Mouse (Mus musculus): Measurements from ENCODE around the gene Rfc1. TPM values are rescaled to one million over a fixed set of nuclear protein-coding genes. Genes with fewer than 3 reads are reported as not detected.
"Not testable (repeated sequence)": the region's sequence is repeated elsewhere in the genome, so short reads cannot be mapped to it uniquely, and the experiment has no call there.

The Rfc1 gene
- polyA plus RNA-seq, 1 experiment from 2014 or later, result 72.1 TPM

DNA sequence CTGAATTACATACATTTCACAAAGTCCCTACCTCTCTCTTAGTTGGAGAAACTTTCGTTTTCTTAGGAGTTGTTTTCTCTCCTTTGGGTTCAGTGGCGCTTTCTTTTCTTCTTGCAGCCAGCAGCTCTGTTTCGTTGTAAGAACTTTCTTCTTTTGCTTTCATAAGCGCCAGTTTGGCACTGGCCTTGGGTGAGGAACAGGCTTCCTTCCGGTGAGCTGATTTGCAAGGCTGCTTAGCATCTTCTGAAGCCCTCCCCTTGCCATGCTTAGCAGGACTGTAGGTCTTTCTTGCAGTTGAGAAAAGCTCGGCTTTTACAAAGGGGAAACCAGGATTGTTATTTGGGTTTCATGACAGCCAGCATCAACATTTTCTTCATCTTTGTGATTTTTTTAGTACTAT lies 41.8 kb downstream of the Rfc1 start:
- H3K4me1 ChIP-seq (ENCODE audit: control insufficient read depth, insufficient read depth, low read length), result peaks cover under 1% of the 10 kb centered on the region; the same call in 1 of the 2 replicates

DNA sequence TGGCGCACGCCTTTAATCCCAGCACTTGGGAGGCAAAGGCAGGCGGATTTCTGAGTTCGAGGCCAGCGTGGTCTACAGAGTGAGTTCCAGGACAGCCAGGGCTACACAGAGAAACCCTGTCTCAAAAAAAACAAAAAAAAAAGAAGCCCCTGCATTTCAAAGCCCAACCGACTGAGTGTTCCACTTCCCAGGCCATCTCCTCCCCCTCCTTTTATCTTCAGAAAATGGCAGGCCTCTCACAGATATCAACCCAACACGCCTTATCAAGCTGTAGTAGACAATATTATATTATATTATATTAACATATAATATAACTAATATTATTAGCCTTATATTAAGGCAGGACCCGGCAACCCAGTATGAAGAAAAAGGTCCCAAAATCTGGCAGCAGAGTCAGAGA lies 46.5 kb downstream of the Rfc1 start:
- H3K4me2 ChIP-seq; ATAC-seq (replicated peaks; ENCODE audit: insufficient number of reproducible peaks, low FRiP score, low TSS enrichment); H3K27ac ChIP-seq (ENCODE audit: low read depth, low read length); H3K4me1 ChIP-seq (ENCODE audit: control insufficient read depth, insufficient read depth, low read length); H3K27me3 ChIP-seq (ENCODE audit: control insufficient read depth, insufficient read depth, low read length); H3K9me3 ChIP-seq (replicated peaks; ENCODE audit: control insufficient read depth, low read length); H3K4me3 ChIP-seq (ENCODE audit: low read depth, low read length); H3K9ac ChIP-seq (ENCODE audit: low read depth, low read length): not testable (repeated sequence)
- WGBS (ENCODE audit: insufficient replicate concordance), result 81% methylated on average over 8 of the region's 8 CpGs
- H3K36me3 ChIP-seq (ENCODE audit: control insufficient read depth, insufficient read depth, low read length), result peaks cover 25% of the 10 kb centered on the region

More for the DNA sequence above, 41.8 kb downstream of the Rfc1 start:
- H3K27me3 ChIP-seq (ENCODE audit: control insufficient read depth, insufficient read depth, low read length), result no peaks in the 10 kb centered on the region
- WGBS (ENCODE audit: insufficient replicate concordance), result 85% methylated on average over 6 of the region's 6 CpGs
- H3K27ac ChIP-seq (ENCODE audit: low read depth, low read length), result no peak overlapping the region
- no peak for ATAC-seq (replicated peaks; ENCODE audit: insufficient number of reproducible peaks, low FRiP score, low TSS enrichment)
- no peaks in the 10 kb centered on the region for H3K9me3 ChIP-seq (replicated peaks; ENCODE audit: control insufficient read depth, low read length)
- H3K36me3 ChIP-seq (ENCODE audit: control insufficient read depth, insufficient read depth, low read length), result peaks cover 14% of the 10 kb centered on the region
- H3K9ac ChIP-seq (ENCODE audit: low read depth, low read length), result no peak overlapping the region
- no peak overlapping the region for H3K4me2 ChIP-seq
- H3K4me3 ChIP-seq (ENCODE audit: low read depth, low read length), result no peak overlapping the region

DNA sequence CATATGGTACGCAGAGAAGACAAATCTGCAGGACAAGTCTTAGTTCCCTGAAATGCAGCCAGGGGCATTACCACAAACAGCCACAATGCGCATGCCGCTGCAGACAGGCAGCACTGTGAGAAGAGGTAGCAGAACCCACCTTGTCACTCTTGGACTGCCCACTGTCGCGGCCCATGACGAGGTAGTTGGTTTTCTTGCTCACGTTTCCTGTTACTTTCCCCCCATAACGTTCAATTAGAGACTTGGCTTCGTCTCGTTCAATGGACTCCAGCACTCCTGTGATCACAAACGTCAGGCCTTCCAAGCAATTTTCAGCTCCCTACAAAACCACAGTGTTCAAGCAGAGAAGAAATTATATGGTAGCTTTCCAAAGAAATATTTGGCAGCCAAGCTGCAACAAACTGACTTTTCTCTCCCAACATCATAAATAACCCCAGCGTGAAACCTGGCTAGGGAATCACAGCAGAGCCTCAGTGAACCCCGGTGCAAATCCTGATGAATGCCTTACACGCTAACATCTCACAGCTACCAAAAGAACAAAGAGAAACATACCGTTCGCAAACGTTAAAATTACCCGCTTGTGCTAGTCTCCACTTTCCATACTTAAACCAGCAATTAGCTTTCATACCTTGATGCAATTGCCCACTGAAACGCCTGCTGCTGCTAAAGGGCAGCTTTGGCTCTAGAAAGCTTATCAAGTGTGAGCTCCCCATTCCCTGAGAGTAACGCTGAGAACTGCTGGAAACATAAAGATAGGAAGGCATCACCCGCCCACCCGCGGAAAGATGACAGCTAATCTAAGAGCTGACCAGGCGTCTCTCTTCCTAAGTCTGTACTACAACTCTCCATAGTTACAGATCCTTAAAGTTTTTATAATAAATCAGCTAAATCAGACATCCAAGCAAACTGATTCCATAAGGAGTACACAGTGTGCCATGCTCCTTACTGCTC lies 47.4 kb downstream of the Rfc1 start:
- 78% methylated on average over 24 of the region's 24 CpGs for WGBS (ENCODE audit: insufficient replicate concordance)
- ATAC-seq (replicated peaks; ENCODE audit: insufficient number of reproducible peaks, low FRiP score, low TSS enrichment), result no peak
- no peak overlapping the region for H3K4me3 ChIP-seq (ENCODE audit: low read depth, low read length)
- H3K9me3 ChIP-seq (replicated peaks; ENCODE audit: control insufficient read depth, low read length), result no peaks in the 10 kb centered on the region
- H3K27ac ChIP-seq (ENCODE audit: low read depth, low read length), result peak overlapping the region; percentile 22; the same call in 1 of the 2 replicates
- no peak overlapping the region for H3K9ac ChIP-seq (ENCODE audit: low read depth, low read length)
- no peak overlapping the region for H3K4me2 ChIP-seq
- H3K4me1 ChIP-seq (ENCODE audit: control insufficient read depth, insufficient read depth, low read length), result peaks cover 2% of the 10 kb centered on the region; the same call in 1 of the 2 replicates
- H3K36me3 ChIP-seq (ENCODE audit: control insufficient read depth, insufficient read depth, low read length), result peaks cover 25% of the 10 kb centered on the region
- H3K27me3 ChIP-seq (ENCODE audit: control insufficient read depth, insufficient read depth, low read length), result no peaks in the 10 kb centered on the region

DNA sequence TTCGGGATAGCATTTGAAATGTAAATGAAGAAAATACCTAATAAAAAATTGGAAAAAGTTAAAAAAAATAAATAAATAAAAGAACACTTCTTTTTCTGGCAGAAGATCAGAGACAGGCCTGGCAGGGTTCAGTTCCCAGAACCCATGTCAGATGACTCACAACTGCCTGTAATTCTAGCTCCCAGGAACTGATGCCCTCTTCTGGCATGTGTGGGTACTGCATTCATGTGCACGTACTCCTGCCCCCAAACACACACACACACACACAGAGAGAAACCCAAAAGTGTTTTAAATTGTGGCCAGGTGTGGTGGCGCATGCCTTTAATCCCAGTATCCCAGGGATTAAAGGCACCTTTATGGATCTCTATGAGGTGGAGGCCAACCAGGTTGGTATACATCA lies 51.3 kb downstream of the Rfc1 start:
- peaks cover 2% of the 10 kb centered on the region; the same call in 1 of the 2 replicates for H3K4me1 ChIP-seq (ENCODE audit: control insufficient read depth, insufficient read depth, low read length)
- H3K36me3 ChIP-seq (ENCODE audit: control insufficient read depth, insufficient read depth, low read length), result peaks cover 21% of the 10 kb centered on the region
- H3K9me3 ChIP-seq (replicated peaks; ENCODE audit: control insufficient read depth, low read length), result no peaks in the 10 kb centered on the region
- no peaks in the 10 kb centered on the region for H3K27me3 ChIP-seq (ENCODE audit: control insufficient read depth, insufficient read depth, low read length)
- H3K9ac ChIP-seq (ENCODE audit: low read depth, low read length), result no peak overlapping the region
- WGBS (ENCODE audit: insufficient replicate concordance), result 95% methylated on average over 3 of the region's 3 CpGs
- no peak overlapping the region for H3K4me2 ChIP-seq
- H3K27ac ChIP-seq (ENCODE audit: low read depth, low read length), result no peak overlapping the region
- no peak overlapping the region for H3K4me3 ChIP-seq (ENCODE audit: low read depth, low read length)
- no peak for ATAC-seq (replicated peaks; ENCODE audit: insufficient number of reproducible peaks, low FRiP score, low TSS enrichment)

DNA sequence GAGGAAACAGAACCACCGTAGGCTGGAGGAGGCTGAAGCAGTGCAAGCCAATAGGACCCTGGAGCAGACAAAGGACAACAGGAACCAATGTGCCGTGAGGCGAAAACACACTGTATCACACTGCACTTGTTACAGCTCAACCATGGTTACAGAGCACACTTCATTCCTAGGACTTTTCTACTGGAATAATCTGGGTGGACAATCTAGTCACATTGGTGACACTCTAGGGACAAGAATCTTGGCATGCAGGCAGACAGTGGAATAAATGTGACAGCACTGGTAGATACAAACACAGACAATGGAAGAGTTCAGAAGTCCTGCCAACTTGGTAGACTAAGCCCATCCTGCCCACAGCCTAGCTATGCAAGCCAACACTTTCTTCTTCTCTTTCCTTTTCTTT lies 54.3 kb downstream of the Rfc1 start:
- 92% methylated on average over 3 of the region's 3 CpGs for WGBS (ENCODE audit: insufficient replicate concordance)
- Histone ChIP-seq H3K9ac (ENCODE audit: low read depth, low read length) (no peak overlapping the region), H3K27ac (ENCODE audit: low read depth, low read length) (no peak overlapping the region), H3K4me3 (ENCODE audit: low read depth, low read length) (no peak overlapping the region), H3K27me3 (ENCODE audit: control insufficient read depth, insufficient read depth, low read length) (no peaks in the 10 kb centered on the region), H3K4me2 (no peak overlapping the region), H3K9me3 (replicated peaks; ENCODE audit: control insufficient read depth, low read length) (no peaks in the 10 kb centered on the region), H3K4me1 (ENCODE audit: control insufficient read depth, insufficient read depth, low read length) (no peaks in the 10 kb centered on the region), H3K36me3 (ENCODE audit: control insufficient read depth, insufficient read depth, low read length) (peaks cover 17% of the 10 kb centered on the region)
- no peak for ATAC-seq (replicated peaks; ENCODE audit: insufficient number of reproducible peaks, low FRiP score, low TSS enrichment)

DNA sequence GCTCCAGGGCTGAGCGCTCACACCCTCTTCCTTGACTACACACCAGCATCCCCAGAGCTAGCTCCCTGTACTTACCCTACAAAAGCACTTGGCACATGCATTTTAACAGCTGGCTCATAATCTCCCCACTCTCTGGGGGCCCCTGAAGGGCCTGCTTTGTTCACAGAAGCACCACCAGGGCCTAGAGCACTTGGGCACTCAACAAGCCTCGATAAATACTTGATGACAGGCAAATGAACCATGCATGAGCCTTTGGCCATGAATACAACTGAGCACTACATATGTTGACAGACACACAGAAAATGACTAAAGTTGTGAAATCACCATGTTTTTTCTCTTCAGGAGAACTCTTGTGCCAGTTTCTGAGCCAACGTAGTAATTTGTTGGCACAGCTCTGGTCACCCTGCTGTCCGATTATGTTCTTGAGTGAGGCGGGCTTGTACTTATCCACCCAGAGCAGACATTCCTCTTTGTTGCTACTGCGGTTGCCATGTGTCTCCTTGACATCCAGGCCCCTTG lies 56.3 kb downstream of the Rfc1 start:
- H3K36me3 ChIP-seq (ENCODE audit: control insufficient read depth, insufficient read depth, low read length), result peaks cover 13% of the 10 kb centered on the region
- 83% methylated on average over 6 of the region's 6 CpGs for WGBS (ENCODE audit: insufficient replicate concordance)

DNA sequence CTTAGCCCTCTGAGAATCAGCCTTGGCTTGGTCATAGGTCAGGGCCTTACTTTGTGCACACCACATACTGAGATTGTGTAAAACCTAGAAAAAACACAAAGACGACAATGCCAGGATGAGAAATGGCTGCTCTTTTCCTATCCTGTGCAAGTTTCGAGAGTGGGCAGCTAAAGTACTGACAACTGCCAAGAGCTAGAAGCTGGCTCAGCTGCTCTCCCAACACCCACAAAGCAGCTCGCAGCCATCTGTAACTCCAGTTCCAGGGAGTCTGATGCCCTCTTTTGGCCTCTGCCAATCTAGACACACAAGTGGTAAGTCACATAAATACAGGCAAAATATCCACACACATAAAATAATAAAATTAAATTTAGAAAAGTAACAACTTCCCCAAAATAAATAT lies 61.5 kb downstream of the Rfc1 start:
- H3K4me1 ChIP-seq (ENCODE audit: control insufficient read depth, insufficient read depth, low read length), result no peaks in the 10 kb centered on the region
- no peaks in the 10 kb centered on the region for H3K27me3 ChIP-seq (ENCODE audit: control insufficient read depth, insufficient read depth, low read length)
- H3K4me2 ChIP-seq, result no peak overlapping the region
- H3K4me3 ChIP-seq (ENCODE audit: low read depth, low read length), result no peak overlapping the region
- no peak overlapping the region for H3K9ac ChIP-seq (ENCODE audit: low read depth, low read length)
- ATAC-seq (replicated peaks; ENCODE audit: insufficient number of reproducible peaks, low FRiP score, low TSS enrichment), result no peak
- peaks cover 24% of the 10 kb centered on the region for H3K36me3 ChIP-seq (ENCODE audit: control insufficient read depth, insufficient read depth, low read length)
- H3K9me3 ChIP-seq (replicated peaks; ENCODE audit: control insufficient read depth, low read length), result no peaks in the 10 kb centered on the region
- 84% methylated on average over 3 of the region's 3 CpGs for WGBS (ENCODE audit: insufficient replicate concordance)
- H3K27ac ChIP-seq (ENCODE audit: low read depth, low read length), result no peak overlapping the region

More for the DNA sequence above, 56.3 kb downstream of the Rfc1 start:
- H3K27me3 ChIP-seq (ENCODE audit: control insufficient read depth, insufficient read depth, low read length), result no peaks in the 10 kb centered on the region
- no peak overlapping the region for H3K9ac ChIP-seq (ENCODE audit: low read depth, low read length)
- H3K4me3 ChIP-seq (ENCODE audit: low read depth, low read length), result no peak overlapping the region
- H3K4me2 ChIP-seq, result no peak overlapping the region
- H3K4me1 ChIP-seq (ENCODE audit: control insufficient read depth, insufficient read depth, low read length), result no peaks in the 10 kb centered on the region
- ATAC-seq (replicated peaks; ENCODE audit: insufficient number of reproducible peaks, low FRiP score, low TSS enrichment), result no peak
- H3K27ac ChIP-seq (ENCODE audit: low read depth, low read length), result no peak overlapping the region
- H3K9me3 ChIP-seq (replicated peaks; ENCODE audit: control insufficient read depth, low read length), result no peaks in the 10 kb centered on the region

DNA sequence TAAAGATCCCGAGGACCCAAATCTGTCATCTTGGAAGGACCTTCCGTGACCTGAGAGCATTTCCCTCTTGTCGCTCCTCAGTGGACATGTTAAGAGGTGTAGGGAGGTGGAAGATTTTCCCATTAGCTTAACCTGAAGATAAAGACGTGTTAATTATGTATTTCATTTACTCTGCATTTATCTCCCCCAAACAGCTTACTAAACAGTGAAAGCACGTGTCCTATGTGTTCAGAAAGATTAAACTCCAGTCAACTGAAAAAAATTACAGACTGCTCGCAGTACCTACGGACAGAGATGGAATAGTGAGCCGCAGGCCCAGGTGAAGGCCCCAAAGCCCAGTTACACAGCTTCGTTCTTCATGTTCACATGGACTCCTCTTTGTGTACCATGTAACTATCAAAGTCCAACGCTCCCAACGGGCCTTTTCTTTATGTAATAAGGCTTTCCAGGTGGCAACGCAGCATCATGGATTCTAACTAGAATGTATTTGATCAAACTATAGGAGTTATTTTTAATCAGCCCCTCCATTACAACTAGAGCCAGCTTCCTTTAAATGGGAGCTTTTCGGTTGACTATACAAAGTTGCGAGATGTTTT lies 77.5 kb downstream of the Rfc1 start:
- H3K9me3 ChIP-seq (replicated peaks; ENCODE audit: control insufficient read depth, low read length), result no peaks in the 10 kb centered on the region
- H3K9ac ChIP-seq (ENCODE audit: low read depth, low read length), result no peak overlapping the region
- H3K4me3 ChIP-seq (ENCODE audit: low read depth, low read length), result no peak overlapping the region
- WGBS (ENCODE audit: insufficient replicate concordance), result 88% methylated on average over 14 of the region's 14 CpGs
- no peak overlapping the region for H3K4me2 ChIP-seq
- ATAC-seq (replicated peaks; ENCODE audit: insufficient number of reproducible peaks, low FRiP score, low TSS enrichment), result no peak
- peaks cover 19% of the 10 kb centered on the region for H3K36me3 ChIP-seq (ENCODE audit: control insufficient read depth, insufficient read depth, low read length)
- H3K4me1 ChIP-seq (ENCODE audit: control insufficient read depth, insufficient read depth, low read length), result no peaks in the 10 kb centered on the region
- no peaks in the 10 kb centered on the region for H3K27me3 ChIP-seq (ENCODE audit: control insufficient read depth, insufficient read depth, low read length)
- no peak overlapping the region for H3K27ac ChIP-seq (ENCODE audit: low read depth, low read length)

Measured in heart, embryonic 11.5 days (tissue).